Mouse (Mus musculus) bone marrow macrophage, adult 2 months (primary cell): ENCODE results near the gene Kctd11.

ENCODE experiments used
- CTCF ChIP-seq: IDR thresholded peaks from 2 replicates; pipeline ENCODE4 v1.5.1; 2012; ENCODE audit warnings: low read depth, mild to moderate bottlenecking, low read length, moderate library complexity
- POLR2A ChIP-seq: IDR thresholded peaks from 2 replicates; pipeline ENCODE4 v1.6.1; 2012; ENCODE audit warnings: mild to moderate bottlenecking, low read depth, low read length, borderline replicate concordance

- TF ChIP-seq CTCF (no peak), POLR2A (no peak)
These were observed 45.3 kb downstream of the Kctd11 start for GRCm38 (mm10) chr11:69835966-69836335.
